Mouse (Mus musculus) retina, adult 2 months (tissue): ENCODE data around the gene Bicd2.

ENCODE experiments used
- DNase-seq: peaks from one replicate; pipeline ENCODE4 v3.0.0-alpha.2; 2012; ENCODE audit warnings: low read depth, low spot score

Gene Bicd2

DNA sequence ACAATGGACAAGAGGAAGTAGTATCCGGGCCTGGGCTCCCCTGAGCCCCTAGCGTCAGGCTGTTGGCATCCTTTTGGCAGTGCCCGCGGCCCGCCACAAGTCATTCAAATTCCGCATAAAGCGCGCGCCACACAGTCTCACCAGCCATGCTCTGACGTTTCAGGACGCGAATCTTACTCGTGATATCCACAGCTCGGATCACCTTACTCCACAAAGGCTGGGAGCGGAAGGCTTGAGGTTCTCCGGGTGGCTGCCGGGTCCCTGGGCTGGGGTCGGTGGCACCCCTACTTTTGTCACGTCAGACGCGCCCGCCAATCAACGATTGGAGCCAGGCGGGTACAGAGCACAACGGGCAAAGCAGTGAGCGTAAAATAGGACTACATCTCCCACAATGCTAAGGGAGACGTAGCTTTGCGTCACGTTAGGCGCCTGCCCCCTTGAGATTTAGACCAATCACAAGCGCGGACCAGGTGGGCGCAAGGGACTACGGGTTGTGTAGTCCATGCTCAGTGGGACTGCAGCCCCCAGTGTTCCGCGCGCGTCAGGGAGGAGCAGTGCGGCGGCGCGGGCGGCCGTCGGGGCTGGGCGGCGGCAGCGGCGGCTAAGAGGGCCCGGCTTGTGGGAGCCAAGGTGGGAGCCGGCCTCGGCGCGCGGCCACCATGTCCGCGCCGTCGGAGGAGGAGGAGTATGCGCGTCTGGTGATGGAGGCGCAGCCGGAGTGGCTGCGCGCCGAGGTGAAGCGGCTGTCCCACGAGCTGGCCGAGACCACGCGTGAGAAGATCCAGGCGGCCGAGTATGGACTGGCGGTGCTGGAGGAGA, at the start of gene Bicd2:
Bicd2 (plus strand) TSS at position 574 of the 819 bp plus-strand sequence.
- peak; percentile 92 for DNase-seq

DNA sequence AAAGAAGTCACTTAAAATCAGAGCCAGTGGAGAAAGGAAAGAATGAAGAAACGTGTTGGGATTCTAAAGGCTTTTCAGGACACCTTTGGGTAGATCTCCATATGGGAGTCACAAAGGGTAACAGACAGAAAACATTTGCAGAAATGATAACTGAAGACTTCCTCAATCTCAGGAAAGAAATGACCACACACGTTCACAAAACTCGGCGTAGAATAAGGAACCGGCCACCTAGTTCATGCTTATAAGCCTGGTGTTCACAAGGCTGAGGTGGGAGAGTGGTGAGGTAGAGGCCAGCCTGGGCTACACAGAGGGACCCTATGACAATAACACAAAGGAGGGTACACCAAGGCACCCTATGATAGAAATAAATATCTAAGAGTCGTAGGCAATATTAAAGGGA, 49.4 kb upstream of the Bicd2 start:
- no peak for DNase-seq

- DNase-seq, result no peak
Observed at GRCm38 (mm10) chr13:49294108-49294507, 47.3 kb upstream of the Bicd2 start.

DNA sequence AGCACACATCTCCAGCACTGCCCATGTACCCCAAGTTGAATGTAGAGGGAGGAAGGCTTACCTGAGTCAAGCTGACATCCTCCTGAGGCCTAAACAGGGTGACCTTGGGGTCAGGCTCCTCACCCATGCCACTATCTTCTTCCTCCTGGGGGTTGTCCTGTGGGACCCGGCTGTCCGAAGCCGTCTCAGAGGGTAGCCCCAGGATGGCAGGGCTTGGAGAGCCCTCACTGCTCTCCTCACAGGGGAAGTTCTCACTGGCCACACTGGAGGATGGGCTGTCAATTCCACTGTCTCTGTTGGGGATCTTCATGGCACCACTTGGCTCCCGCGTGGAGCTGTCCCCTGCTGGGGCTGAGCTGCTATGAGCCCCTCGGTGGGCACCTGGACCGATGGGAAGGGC, 45.1 kb upstream of the Bicd2 start:
- DNase-seq, result no peak

DNA sequence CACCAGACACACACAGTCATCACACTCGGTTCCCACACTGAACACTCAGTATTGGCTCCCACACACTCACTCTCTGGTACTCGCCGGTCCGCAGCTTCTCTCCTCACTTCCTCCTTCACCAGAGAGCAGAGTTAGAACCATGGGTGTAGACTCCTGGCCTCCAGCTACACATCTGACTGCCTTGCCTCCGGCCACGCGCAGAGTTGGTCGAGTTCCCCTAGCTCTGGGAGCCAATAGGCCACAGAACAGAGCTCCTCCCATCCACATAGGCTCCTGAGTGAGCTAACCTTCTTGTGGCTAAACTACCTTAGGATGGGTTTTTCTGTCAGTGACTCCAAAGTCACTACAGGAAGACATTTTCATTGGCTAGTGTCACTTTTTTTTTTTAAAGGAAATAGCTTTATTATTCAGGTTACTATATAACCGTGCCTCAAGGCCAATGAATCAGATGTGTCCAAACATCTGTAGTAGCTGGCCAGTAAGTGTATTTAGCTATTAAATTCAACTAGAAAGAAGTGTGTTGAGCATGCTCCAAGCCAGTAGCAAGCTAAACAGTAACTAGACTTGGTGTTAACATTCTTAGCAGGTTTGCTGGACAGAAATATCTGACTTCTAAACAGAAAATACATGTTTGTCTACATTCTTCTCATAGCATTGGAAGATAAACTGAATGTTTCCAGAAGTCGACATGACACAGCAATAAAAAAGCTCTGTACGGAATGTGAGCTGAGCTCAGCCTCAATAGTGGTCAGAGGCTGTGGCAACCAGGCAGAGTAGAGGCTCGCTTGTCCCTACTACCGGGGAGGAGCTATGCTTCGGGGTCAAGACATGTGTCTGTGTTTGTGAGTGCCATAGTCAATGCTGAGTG, 42.6 kb upstream of the Bicd2 start:
- no peak for DNase-seq

DNA sequence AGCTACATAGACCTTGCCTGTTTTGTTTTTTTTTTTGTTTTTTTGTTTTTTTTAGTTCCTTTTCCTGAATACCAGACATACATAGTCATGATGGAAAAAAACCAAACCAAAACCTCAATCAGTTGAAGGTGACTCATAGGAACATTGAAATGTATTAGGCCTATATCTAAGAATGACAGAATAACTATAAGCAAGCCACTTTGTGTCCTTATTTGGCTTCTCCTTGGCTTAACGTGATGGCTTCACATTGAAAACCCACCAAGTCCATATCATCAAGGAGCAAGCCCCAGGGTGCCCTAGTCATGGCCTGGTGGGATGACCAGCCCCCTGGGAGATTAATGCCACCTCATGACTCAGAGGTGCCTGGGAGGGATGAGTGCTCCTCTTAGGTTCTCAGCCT, 40.6 kb upstream of the Bicd2 start:
- DNase-seq, result no peak

DNA sequence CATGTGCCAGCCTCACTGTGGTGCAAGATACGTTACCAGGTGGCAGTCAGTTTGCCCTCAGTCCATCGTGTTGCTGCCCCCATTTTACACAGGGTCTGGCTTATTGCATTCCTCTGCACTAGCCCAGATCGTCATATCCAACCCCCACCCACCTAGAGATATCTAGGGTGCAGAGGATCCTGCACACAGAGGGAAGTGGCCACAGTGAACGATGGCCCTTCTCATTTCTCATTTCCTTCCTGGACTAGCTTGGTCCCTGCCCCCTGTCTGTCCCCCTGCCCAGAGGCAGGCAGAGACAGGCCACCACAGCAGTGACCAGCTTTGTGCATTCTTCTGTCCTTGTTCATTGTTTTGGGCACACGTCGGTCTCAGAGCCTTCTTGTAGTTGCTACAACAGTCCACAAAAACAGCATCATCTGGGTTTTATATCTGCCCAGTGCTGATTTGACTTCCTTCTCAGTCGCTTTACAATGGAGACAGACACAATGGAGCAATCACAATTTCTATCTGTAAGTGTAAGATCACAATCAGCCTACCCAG, 34.5 kb upstream of the Bicd2 start:
- no peak for DNase-seq

DNA sequence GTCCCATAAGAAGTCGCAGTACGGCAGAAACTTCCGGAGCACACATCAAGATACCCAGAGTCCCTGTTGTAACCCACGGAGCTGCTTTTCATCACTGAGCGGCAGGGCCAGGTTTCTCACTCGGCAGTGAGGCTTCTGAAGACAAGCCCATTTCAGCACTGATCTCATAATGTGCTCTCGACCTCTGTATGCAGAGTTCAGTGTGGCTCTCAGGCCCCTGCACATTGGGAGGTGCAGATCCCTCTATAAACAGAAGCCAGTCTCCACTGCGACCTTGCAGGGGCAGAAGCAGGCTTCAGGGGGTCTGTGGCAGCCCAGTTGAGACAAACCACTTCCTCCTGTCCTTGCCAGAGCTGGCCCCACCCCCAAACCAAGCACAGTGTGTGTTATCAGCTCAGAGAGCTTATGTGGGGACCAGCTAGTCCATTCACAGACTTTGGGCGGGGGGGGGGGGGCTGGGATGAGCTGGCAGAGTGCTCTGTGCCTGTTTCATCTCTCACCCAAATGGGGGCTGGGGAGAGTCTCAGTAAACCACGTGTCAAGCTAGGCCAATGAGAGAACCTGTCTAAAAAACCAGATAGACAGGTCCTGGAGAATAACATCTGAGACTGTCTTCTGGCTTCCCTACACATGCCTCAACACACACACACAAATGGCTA, 33.9 kb upstream of the Bicd2 start:
- DNase-seq, result no peak

DNA sequence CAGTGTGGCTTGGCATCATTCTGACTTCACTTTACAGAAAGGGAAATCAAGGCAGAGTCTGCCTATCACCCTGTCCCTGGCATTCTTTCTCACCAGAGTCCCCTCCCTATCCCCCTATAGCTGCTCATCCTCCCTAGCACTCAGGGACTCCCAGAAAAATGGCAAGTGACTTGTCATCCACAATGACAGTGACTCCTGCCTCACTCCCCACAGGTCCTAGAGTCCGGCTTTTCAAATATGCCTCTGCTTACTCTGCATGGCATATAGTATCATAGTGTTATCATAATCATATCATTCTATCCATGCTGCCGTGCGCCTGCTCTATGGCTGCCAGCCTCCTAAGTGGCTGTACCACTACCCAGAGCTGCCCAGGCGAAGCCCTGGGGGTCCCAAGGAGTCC, 33.2 kb upstream of the Bicd2 start:
- DNase-seq, result no peak

GRCm38 (mm10) chr13:49308861-49309403, 32.5 kb upstream of the Bicd2 start:
- DNase-seq, result no peak

DNA sequence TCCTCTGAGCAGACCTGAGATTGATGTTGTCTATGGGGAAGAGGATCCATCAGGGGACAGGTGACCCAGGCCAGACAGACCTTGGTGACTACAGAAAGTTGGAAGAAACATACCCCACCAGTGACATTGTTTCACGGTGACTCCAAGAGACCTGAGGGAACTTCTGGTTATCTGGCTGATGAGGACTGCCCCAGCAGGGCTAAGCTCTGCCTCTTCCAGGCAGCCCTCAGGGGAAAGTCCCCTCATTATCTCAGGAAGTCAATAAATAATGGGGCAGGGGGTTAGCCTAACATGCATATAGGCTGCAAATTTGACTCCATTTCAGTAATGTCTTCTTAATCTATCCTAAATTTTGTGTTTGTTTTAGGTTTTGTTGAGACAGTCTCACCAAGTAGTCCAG, 31.9 kb upstream of the Bicd2 start:
- DNase-seq, result no peak

GRCm38 (mm10) chr13:49311642-49312041, 29.7 kb upstream of the Bicd2 start:
- DNase-seq, result no peak

GRCm38 (mm10) chr13:49316386-49317162, 24.8 kb upstream of the Bicd2 start:
- no peak for DNase-seq

DNA sequence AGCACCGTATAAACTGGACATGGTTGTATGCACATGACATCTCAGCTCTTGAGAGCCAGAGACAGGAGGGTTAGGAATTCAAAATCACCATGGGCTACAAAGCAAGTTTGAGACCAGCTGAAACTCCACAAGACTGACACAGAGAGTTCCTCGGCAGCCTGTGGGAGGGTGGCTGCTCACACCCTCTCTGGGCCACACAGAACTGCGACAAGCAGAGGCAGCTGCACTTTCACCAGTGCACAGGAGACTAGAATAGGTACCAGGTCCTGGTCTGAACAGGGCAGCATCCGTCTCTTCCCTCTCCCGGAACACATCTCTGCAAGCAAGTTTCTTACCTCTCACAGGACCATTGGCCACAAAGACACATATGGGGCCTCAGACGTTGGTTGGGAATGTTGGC, 23.9 kb upstream of the Bicd2 start:
- DNase-seq, result no peak

DNA sequence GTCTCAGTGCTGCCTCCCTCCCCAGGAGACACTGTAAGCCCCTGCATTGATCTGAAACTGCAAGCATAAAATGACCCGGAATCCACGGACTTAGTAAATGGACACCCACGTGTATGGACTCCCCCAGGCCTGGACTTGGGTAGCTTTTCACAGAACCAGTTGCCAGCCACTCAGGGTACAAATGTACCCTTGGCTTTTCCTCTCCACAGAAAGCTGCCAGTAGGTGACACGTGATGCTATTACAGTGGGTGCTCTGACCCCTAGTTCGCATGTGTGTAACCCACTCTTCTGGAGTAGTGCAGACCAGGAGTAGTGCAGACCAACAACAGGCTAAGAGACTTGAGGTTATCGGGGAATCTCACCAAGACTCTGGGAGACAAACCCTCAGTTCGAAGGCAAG, 23.5 kb upstream of the Bicd2 start:
- no peak for DNase-seq

DNA sequence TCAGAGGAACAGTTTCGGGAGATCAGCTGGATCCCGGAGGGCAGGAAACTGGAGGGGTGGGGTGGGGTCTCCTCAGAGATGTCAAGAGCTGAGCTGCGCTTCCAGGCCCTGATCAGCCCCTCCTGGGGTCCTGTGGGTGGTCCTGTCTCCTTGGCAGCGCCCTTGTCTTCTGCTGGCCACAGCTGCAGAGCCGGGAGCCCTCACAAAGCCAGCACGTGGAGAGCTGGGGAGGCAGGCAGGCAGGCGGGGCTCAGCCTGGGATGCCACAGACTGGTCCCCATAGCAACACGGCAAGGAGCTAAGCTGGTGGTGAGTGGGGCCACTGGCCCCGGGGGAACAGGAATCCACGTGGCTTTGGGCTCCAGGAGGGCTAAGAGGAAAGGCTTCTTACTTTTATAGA, 21.3 kb upstream of the Bicd2 start, which contains the start of gene Fgd3:
Fgd3 (minus strand) TSS at position 272 of the 400 bp plus-strand sequence.
- peak; percentile 28 for DNase-seq

- DNase-seq, result no peak
Observed at GRCm38 (mm10) chr13:49320514-49320913, 20.9 kb upstream of the Bicd2 start.

GRCm38 (mm10) chr13:49321452-49321851, 19.9 kb upstream of the Bicd2 start:
- DNase-seq, result no peak

GRCm38 (mm10) chr13:49322169-49322568, 19.2 kb upstream of the Bicd2 start:
- no peak for DNase-seq

DNA sequence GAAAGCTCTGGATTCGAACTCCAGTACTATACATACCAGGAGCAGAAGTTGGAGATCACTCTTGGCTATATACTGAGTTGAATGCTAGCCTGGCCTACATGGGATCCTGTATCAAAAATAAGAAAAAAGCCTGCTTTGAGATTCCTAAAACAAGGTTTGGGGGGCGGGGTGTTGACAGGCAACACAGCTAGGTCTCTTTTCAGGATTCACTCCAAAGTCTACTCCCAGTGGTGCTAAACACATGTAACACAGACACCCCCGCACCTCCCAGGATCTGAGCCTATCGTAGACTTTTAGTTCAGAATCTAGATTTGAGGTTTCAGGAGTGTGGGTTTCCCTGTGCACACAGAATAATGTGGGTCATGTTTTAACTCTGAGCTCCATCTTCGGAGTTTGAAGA, 18.6 kb upstream of the Bicd2 start:
- DNase-seq, result no peak

- no peak for DNase-seq
Observed at GRCm38 (mm10) chr13:49324871-49325270, 16.5 kb upstream of the Bicd2 start.
